Mouse (Mus musculus) gastrocnemius, adult 2 months (tissue): ENCODE measurements around the gene Gclc. TPM values are rescaled to one million over a fixed set of nuclear protein-coding genes. Genes with fewer than 3 reads are reported as not detected.
A peak's percentile ranks its signal among the peaks of the same experiment; 100 is the strongest.

Source experiments
- DNase-seq: peaks from one replicate; pipeline ENCODE4 v3.0.0; 2022
- H3K27ac ChIP-seq: fragments of 200-600 bp; 2 replicates; pipeline ENCODE4 v1.8.1; 2022; ENCODE audit warnings: mild to moderate bottlenecking
- H3K4me3 ChIP-seq: fragments of 200-600 bp; 2 replicates; pipeline ENCODE4 v1.8.1; 2022; ENCODE audit warnings: mild to moderate bottlenecking, moderate library complexity
- CTCF ChIP-seq: fragments of 200-600 bp; IDR thresholded peaks from 2 replicates; pipeline ENCODE4 v1.8.1; 2022; ENCODE audit warnings: antibody characterized with exemption, mild to moderate bottlenecking, moderate library complexity
- intact Hi-C: fragments of 180-260 bp; cut with DNase I; formaldehyde crosslinking; loops from one replicate; pipeline ENCODE4 v1.15.1; 2025
- total RNA-seq, 2 experiments: library from RNA; stranded (reverse); gene quantifications; 2 replicates each; pipeline ENCODE4 v1.2.3; 2021

Gclc gene
- total RNA-seq, 2 experiments from 2014 or later, result 8.9 to 11.2 TPM

- Histone ChIP-seq H3K4me3 (peak overlapping the region; percentile 79), H3K27ac (peak overlapping the region; percentile 95)
- no peak for DNase-seq
- intact Hi-C loops, result loop anchor here (5.0 kb wide), 1 partner anchor 139 kb away; no protein-coding TSS in a partner anchor
- TF ChIP-seq CTCF, result 0 out of 2 replicates have a peak, but pooled peaks have one; percentile 0
Measured at GRCm38 (mm10) chr9:77751091-77751521, 3.2 kb upstream of the Gclc start.

GRCm38 (mm10) chr9:77754728-77755402, 530 bp downstream of the Gclc start:
- peak overlapping the region; percentile 90 for H3K27ac ChIP-seq
- intact Hi-C loops, result loop anchor here (5.0 kb wide), 3 partner anchors 98 to 158 kb away; no protein-coding TSS in a partner anchor
- H3K4me3 ChIP-seq, result peak overlapping the region; percentile 82
- TF ChIP-seq CTCF, result peak; percentile 38
- DNase-seq, result peak; percentile 85

GRCm38 (mm10) chr9:77755403-77755784, 1.1 kb downstream of the Gclc start:
- DNase-seq, result no peak
- TF ChIP-seq CTCF, result no peak
- Histone ChIP-seq H3K4me3 (peak overlapping the region; percentile 82), H3K27ac (peak overlapping the region; percentile 90)
- intact Hi-C loops, result loop anchor here (5.0 kb wide), 2 partner anchors 98 to 158 kb away; no protein-coding TSS in a partner anchor

- Histone ChIP-seq H3K27ac (no peak overlapping the region), H3K4me3 (peak overlapping the region; percentile 82)
- no peak for DNase-seq
- peak; percentile 59 for TF ChIP-seq CTCF
- intact Hi-C loops, result loop anchor here (5.0 kb wide), 2 partner anchors 99 to 159 kb away; no protein-coding TSS in a partner anchor
Measured at GRCm38 (mm10) chr9:77756076-77756475, 1.7 kb downstream of the Gclc start.

- Histone ChIP-seq H3K27ac (no peak overlapping the region), H3K4me3 (no peak overlapping the region)
- TF ChIP-seq CTCF, result no peak
- intact Hi-C loops, result loop anchor here (5.0 kb wide), 2 partner anchors 100 to 160 kb away; no protein-coding TSS in a partner anchor
- DNase-seq, result no peak
Measured at GRCm38 (mm10) chr9:77757331-77757730, 3.0 kb downstream of the Gclc start.

- DNase-seq, result no peak
- H3K4me3 ChIP-seq, result no peak overlapping the region
- no peak for TF ChIP-seq CTCF
- intact Hi-C loops, result loop anchor here (5.0 kb wide), 2 partner anchors 101 to 161 kb away; no protein-coding TSS in a partner anchor
- H3K27ac ChIP-seq, result no peak overlapping the region
Measured at GRCm38 (mm10) chr9:77758481-77758880, 4.1 kb downstream of the Gclc start.

GRCm38 (mm10) chr9:77759111-77759510, 4.8 kb downstream of the Gclc start:
- intact Hi-C loops, result loop anchor here (5.0 kb wide), 2 partner anchors 102 to 162 kb away; no protein-coding TSS in a partner anchor
- no peak for TF ChIP-seq CTCF

GRCm38 (mm10) chr9:77759756-77760155, 5.4 kb downstream of the Gclc start:
- DNase-seq, result no peak
- no peak overlapping the region for H3K4me3 ChIP-seq
- H3K27ac ChIP-seq, result no peak overlapping the region
- intact Hi-C loops, result loop anchor here (5.0 kb wide), 2 partner anchors 102 to 162 kb away; no protein-coding TSS in a partner anchor
- TF ChIP-seq CTCF, result no peak

More at GRCm38 (mm10) chr9:77759111-77759510, 4.8 kb downstream of the Gclc start:
- Histone ChIP-seq H3K4me3 (no peak overlapping the region), H3K27ac (no peak overlapping the region)
- no peak for DNase-seq

- no peak for TF ChIP-seq CTCF
- DNase-seq, result peak; percentile 51
- intact Hi-C loops, result no loop called here
- Histone ChIP-seq H3K4me3 (no peak overlapping the region), H3K27ac (peak overlapping the region; percentile 81)
Measured at GRCm38 (mm10) chr9:77766218-77766617, 11.9 kb downstream of the Gclc start.

- TF ChIP-seq CTCF, result no peak
- DNase-seq, result no peak
- intact Hi-C loops, result no loop called here
- peak overlapping the region; percentile 81 for H3K27ac ChIP-seq
- H3K4me3 ChIP-seq, result no peak overlapping the region; the same call in 1 of the 2 replicates
Measured at GRCm38 (mm10) chr9:77766767-77767166, 12.4 kb downstream of the Gclc start.

GRCm38 (mm10) chr9:77770909-77771308, 16.6 kb downstream of the Gclc start:
- intact Hi-C loops, result no loop called here
- H3K27ac ChIP-seq, result no peak overlapping the region
- DNase-seq, result no peak
- H3K4me3 ChIP-seq, result no peak overlapping the region
- TF ChIP-seq CTCF, result no peak

- no peak for DNase-seq
- no peak overlapping the region for H3K4me3 ChIP-seq
- intact Hi-C loops, result no loop called here
- H3K27ac ChIP-seq, result no peak overlapping the region
- no peak for TF ChIP-seq CTCF
Measured at GRCm38 (mm10) chr9:77771330-77771729, 17.0 kb downstream of the Gclc start.

- TF ChIP-seq CTCF, result no peak
- intact Hi-C loops, result no loop called here
- no peak for DNase-seq
- Histone ChIP-seq H3K4me3 (no peak overlapping the region), H3K27ac (no peak overlapping the region)
Measured at GRCm38 (mm10) chr9:77771765-77772383, 17.5 kb downstream of the Gclc start.
